Mouse (Mus musculus) forebrain, embryonic 14.5 days (tissue): ENCODE measurements around the gene Ube2h. TPM values are rescaled to one million over a fixed set of nuclear protein-coding genes. Genes with fewer than 3 reads are reported as not detected.

ENCODE experiments used
- ATAC-seq: fragments of 200-750 bp; cut with Nextera tagmentation; 2 replicates; pipeline ENCODE4 v1.8.0; 2017; ENCODE audit warnings: mild to moderate bottlenecking, moderate library complexity
- DNase-seq: peaks from one replicate; pipeline ENCODE4 v3.0.0-alpha.2; 2015; ENCODE audit warnings: low spot score
- H3K27ac ChIP-seq: fragments of 300-500 bp; sonication (generic); 2 replicates; pipeline ENCODE4 v1.5.1; 2014; ENCODE audit warnings: low read depth, mild to moderate bottlenecking, control low read depth, low read length, moderate library complexity
- H3K27me3 ChIP-seq: fragments of 300-500 bp; sonication (generic); replicated peaks from 2 replicates; pipeline ENCODE4 v1.6.1; 2014; ENCODE audit warnings: low read length, control low read depth, mixed read lengths; ENCODE audit not compliant: control insufficient read depth, insufficient read depth
- H3K36me3 ChIP-seq: fragments of 300-500 bp; sonication (generic); 2 replicates; pipeline ENCODE4 v1.6.1; 2014; ENCODE audit warnings: low read length, control low read depth; ENCODE audit not compliant: control insufficient read depth, insufficient read depth
- H3K4me1 ChIP-seq: fragments of 300-500 bp; sonication (generic); 2 replicates; pipeline ENCODE4 v1.6.1; 2014; ENCODE audit warnings: antibody characterized with exemption, low read length, control low read depth; ENCODE audit not compliant: control insufficient read depth, insufficient read depth
- H3K4me2 ChIP-seq: fragments of 300-500 bp; sonication (generic); 2 replicates; pipeline ENCODE4 v1.6.1; 2014; ENCODE audit warnings: mild to moderate bottlenecking, control low read depth, low read length
- H3K4me3 ChIP-seq: fragments of 300-500 bp; sonication (generic); 2 replicates; pipeline ENCODE4 v1.5.1; 2014; ENCODE audit warnings: low read depth, low read length, control low read depth
- H3K9ac ChIP-seq: fragments of 300-500 bp; sonication (generic); 2 replicates; pipeline ENCODE4 v1.6.1; 2014; ENCODE audit warnings: mild to moderate bottlenecking, low read length, control low read depth, moderate library complexity
- H3K9me3 ChIP-seq: fragments of 300-500 bp; sonication (generic); replicated peaks from 2 replicates; pipeline ENCODE4 v1.6.1; 2016; ENCODE audit warnings: low read length, control low read depth, mixed read lengths; ENCODE audit not compliant: control insufficient read depth
- WGBS: fragments of 180-500 bp; shearing (Covaris S2); extraction: QIAGEN DNeasy Blood & Tissue Kit; methylation state at CpG from one replicate; pipeline ENCODE4 v1.1.7; 2014; 5-methylcytosine and 5-hydroxymethylcytosine counted together
- polyA plus RNA-seq: library from polyadenylated mRNA; unstranded; fragments of >200 nt; fragmentation: Nextera tagmentation; extraction: Ambion mirVana; gene quantifications from 2 replicates; pipeline ENCODE4 v1.2.1, GENCODE M21; 2014

Ube2h gene
- 57.3 and 71.4 TPM in 2 replicates for polyA plus RNA-seq

- H3K27me3 ChIP-seq = no peaks in the 10 kb centered on the region
- peak within 1 kb of the TSS; percentile 92 for H3K27ac ChIP-seq
- under 1% methylated on average over 33 of the region's 33 CpGs for WGBS
- peaks cover 17% of the 10 kb centered on the region; the same call in 1 of the 2 replicates for H3K4me1 ChIP-seq
- no peaks in the 10 kb centered on the region for H3K36me3 ChIP-seq
- peak within 1 kb of the TSS; percentile 91 for H3K9ac ChIP-seq
- H3K9me3 ChIP-seq = no peaks in the 10 kb centered on the region
- DNase-seq (peak; percentile 98), ATAC-seq (peak; percentile 95)
- H3K4me2 ChIP-seq = peak within 1 kb of the TSS; percentile 69
- peak within 1 kb of the TSS; percentile 75 for H3K4me3 ChIP-seq
These were observed at the start of gene Ube2h for GRCm38 (mm10) chr6:30304399-30304917. Ube2h (minus strand) TSS chr6:30304539.

- ATAC-seq (no peak), DNase-seq (no peak)
- Histone ChIP-seq H3K9ac (no peak overlapping the region), H3K27ac (no peak overlapping the region), H3K4me3 (no peak overlapping the region), H3K9me3 (no peaks in the 10 kb centered on the region), H3K4me2 (no peak overlapping the region), H3K27me3 (no peaks in the 10 kb centered on the region), H3K36me3 (no peaks in the 10 kb centered on the region), H3K4me1 (no peaks in the 10 kb centered on the region)
- WGBS = 73% methylated on average over 8 of the region's 8 CpGs
These were observed 49.3 kb upstream of the Ube2h start for GRCm38 (mm10) chr6:30353661-30354060.

GRCm38 (mm10) chr6:30352762-30353161, 48.4 kb upstream of the Ube2h start:
- Histone ChIP-seq H3K9ac (no peak overlapping the region), H3K4me3 (no peak overlapping the region), H3K36me3 (no peaks in the 10 kb centered on the region), H3K27me3 (no peaks in the 10 kb centered on the region), H3K27ac (no peak overlapping the region), H3K9me3 (no peaks in the 10 kb centered on the region), H3K4me2 (no peak overlapping the region), H3K4me1 (no peaks in the 10 kb centered on the region)
- DNase-seq (no peak), ATAC-seq (no peak)
- 64% methylated on average over 8 of the region's 8 CpGs for whole genome bisulfite sequencing

GRCm38 (mm10) chr6:30351290-30351689, 47.0 kb upstream of the Ube2h start:
- no peaks in the 10 kb centered on the region for H3K36me3 ChIP-seq
- H3K9me3 ChIP-seq = no peaks in the 10 kb centered on the region
- no peak for ATAC-seq
- H3K27me3 ChIP-seq = no peaks in the 10 kb centered on the region
- H3K4me2 ChIP-seq = no peak overlapping the region
- no peak for DNase-seq
- no peak overlapping the region for H3K4me3 ChIP-seq
- H3K27ac ChIP-seq = no peak overlapping the region
- WGBS = 85% methylated on average over 9 of the region's 9 CpGs
- H3K9ac ChIP-seq = no peak overlapping the region
- no peaks in the 10 kb centered on the region for H3K4me1 ChIP-seq

- 58% methylated on average over 4 of the region's 4 CpGs for WGBS
- peak; percentile 15 for DNase-seq
These were observed 43.0 kb upstream of the Ube2h start for GRCm38 (mm10) chr6:30347288-30347801.

GRCm38 (mm10) chr6:30346737-30347136, 42.4 kb upstream of the Ube2h start:
- WGBS = 52% methylated on average over 6 of the region's 6 CpGs
- Histone ChIP-seq H3K9ac (no peak overlapping the region), H3K4me1 (no peaks in the 10 kb centered on the region), H3K27me3 (no peaks in the 10 kb centered on the region), H3K4me2 (no peak overlapping the region), H3K27ac (no peak overlapping the region), H3K36me3 (no peaks in the 10 kb centered on the region), H3K4me3 (no peak overlapping the region), H3K9me3 (no peaks in the 10 kb centered on the region)
- ATAC-seq (no peak), DNase-seq (peak; percentile 51)

More at GRCm38 (mm10) chr6:30347288-30347801, 43.0 kb upstream of the Ube2h start:
- Histone ChIP-seq H3K27ac (no peak overlapping the region), H3K9me3 (no peaks in the 10 kb centered on the region), H3K4me3 (no peak overlapping the region), H3K4me2 (no peak overlapping the region), H3K4me1 (no peaks in the 10 kb centered on the region), H3K9ac (no peak overlapping the region), H3K36me3 (no peaks in the 10 kb centered on the region), H3K27me3 (no peaks in the 10 kb centered on the region)
- no peak for ATAC-seq

- Histone ChIP-seq H3K27ac (no peak overlapping the region), H3K36me3 (no peaks in the 10 kb centered on the region), H3K9me3 (no peaks in the 10 kb centered on the region), H3K4me1 (no peaks in the 10 kb centered on the region), H3K9ac (no peak overlapping the region), H3K4me2 (no peak overlapping the region), H3K4me3 (no peak overlapping the region), H3K27me3 (no peaks in the 10 kb centered on the region)
- WGBS = 90% methylated on average over 6 of the region's 6 CpGs
- no peak for DNase-seq
- ATAC-seq = no peak
These were observed 39.7 kb upstream of the Ube2h start for GRCm38 (mm10) chr6:30344032-30344431.

GRCm38 (mm10) chr6:30340231-30340873, 36.0 kb upstream of the Ube2h start:
- Histone ChIP-seq H3K36me3 (no peaks in the 10 kb centered on the region), H3K4me2 (no peak overlapping the region), H3K9ac (no peak overlapping the region), H3K27ac (no peak overlapping the region), H3K27me3 (no peaks in the 10 kb centered on the region), H3K4me1 (no peaks in the 10 kb centered on the region), H3K9me3 (no peaks in the 10 kb centered on the region), H3K4me3 (no peak overlapping the region)
- DNase-seq = no peak
- ATAC-seq = no peak
- 85% methylated on average over 4 of the region's 4 CpGs for WGBS

GRCm38 (mm10) chr6:30336912-30337311, 32.6 kb upstream of the Ube2h start:
- Histone ChIP-seq H3K9ac (no peak overlapping the region), H3K4me1 (no peaks in the 10 kb centered on the region), H3K4me3 (no peak overlapping the region), H3K9me3 (no peaks in the 10 kb centered on the region), H3K4me2 (no peak overlapping the region), H3K36me3 (no peaks in the 10 kb centered on the region), H3K27ac (no peak overlapping the region), H3K27me3 (no peaks in the 10 kb centered on the region)
- DNase-seq (peak; percentile 42), ATAC-seq (no peak)
- 35% methylated on average over 5 of the region's 5 CpGs for WGBS
